Mouse (Mus musculus): ENCODE measurements around the gene Gpr183.
A peak's percentile ranks its signal among the peaks of the same experiment; 100 is the strongest.

The Gpr183 gene

GRCm38 (mm10) chr14:121987691-121988090, 22.7 kb upstream of the Gpr183 start:
- DNase-seq (ENCODE audit: low read depth, low spot score), result no peak

DNA sequence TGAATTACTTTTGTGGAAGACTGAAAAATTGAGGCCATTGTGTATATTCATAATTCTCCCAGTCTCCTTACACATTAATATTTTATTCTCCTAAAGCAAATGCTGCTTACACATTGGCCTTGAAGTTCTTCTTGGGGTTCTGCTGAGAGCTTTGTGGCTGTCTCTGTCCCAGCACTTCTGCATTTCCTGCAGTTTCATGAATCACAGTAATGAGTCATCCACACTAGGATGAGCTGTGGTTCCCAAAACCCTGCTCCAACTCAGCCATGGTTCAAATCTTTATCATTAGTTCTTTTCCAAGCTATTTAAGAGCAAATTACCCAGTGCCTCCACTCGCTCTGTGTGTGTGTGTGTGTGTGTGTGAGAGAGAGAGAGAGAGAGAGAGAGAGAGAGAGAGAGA, 22.3 kb upstream of the Gpr183 start:
- DNase-seq (ENCODE audit: low read depth, low spot score), result no peak

- DNase-seq (ENCODE audit: low read depth, low spot score), result no peak
Measured at GRCm38 (mm10) chr14:121986028-121986427, 21.0 kb upstream of the Gpr183 start.

- DNase-seq (ENCODE audit: low read depth, low spot score), result no peak
Measured at GRCm38 (mm10) chr14:121985477-121985876, 20.5 kb upstream of the Gpr183 start.

- DNase-seq (ENCODE audit: low read depth, low spot score), result no peak
Measured at GRCm38 (mm10) chr14:121983009-121983933, 18.3 kb upstream of the Gpr183 start.

- DNase-seq (ENCODE audit: low read depth, low spot score), result no peak
Measured at GRCm38 (mm10) chr14:121981531-121981930, 16.5 kb upstream of the Gpr183 start.

- no peak for DNase-seq (ENCODE audit: low read depth, low spot score)
Measured at GRCm38 (mm10) chr14:121973114-121973513, 8.1 kb upstream of the Gpr183 start.

DNA sequence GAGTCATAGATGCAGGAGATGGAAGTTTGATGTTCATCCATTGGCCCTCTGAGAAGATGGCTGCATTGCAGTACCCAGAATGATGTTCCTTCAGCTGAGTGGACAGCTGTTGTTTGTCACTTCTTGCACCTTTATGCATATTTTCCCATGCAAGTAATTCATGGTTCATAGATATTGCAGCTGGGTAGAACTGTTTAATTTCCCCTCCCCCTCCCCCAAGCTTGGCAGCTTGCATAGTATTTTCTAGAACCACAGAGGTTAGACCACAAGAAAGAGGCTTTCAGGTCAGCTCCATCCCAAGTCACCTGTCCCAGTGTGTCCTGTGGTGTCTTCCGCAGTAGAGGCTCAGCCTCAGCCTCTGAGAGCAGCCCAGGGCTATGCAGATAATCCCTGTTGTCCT, 5.4 kb upstream of the Gpr183 start:
- no peak for DNase-seq (ENCODE audit: low read depth, low spot score)

DNA sequence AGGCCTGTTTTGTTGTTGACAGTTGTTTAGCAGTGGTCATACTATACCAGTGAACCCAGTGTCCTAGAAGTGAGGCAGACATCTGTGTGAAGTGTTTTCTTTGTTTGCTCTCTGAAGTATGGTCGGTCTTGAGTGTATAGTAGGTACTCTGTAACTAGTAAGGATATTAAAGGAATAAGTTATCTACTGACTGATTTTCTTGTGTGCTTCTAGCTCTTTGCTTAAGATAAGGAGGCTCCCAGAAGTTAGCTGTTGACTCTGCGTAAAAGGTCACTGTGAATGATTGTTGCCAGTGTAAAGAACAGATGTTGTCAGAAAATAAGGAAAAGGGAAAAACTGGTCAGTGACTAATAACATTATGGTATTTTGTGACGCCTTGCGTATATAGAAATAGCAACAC, 2.1 kb upstream of the Gpr183 start:
- DNase-seq (ENCODE audit: low read depth, low spot score), result no peak

GRCm38 (mm10) chr14:121965461-121965860, 466 bp upstream of the Gpr183 start:
- DNase-seq (ENCODE audit: low read depth, low spot score), result no peak

GRCm38 (mm10) chr14:121963942-121964335, 1.1 kb downstream of the Gpr183 start:
- no peak for DNase-seq (ENCODE audit: low read depth, low spot score)

- no peak for DNase-seq (ENCODE audit: low read depth, low spot score)
Measured at GRCm38 (mm10) chr14:121963251-121963941, 1.6 kb downstream of the Gpr183 start.

- no peak for DNase-seq (ENCODE audit: low read depth, low spot score)
Measured at GRCm38 (mm10) chr14:121962128-121962890, 2.7 kb downstream of the Gpr183 start.

- no peak for DNase-seq (ENCODE audit: low read depth, low spot score)
Measured at GRCm38 (mm10) chr14:121961496-121962127, 3.4 kb downstream of the Gpr183 start.

DNA sequence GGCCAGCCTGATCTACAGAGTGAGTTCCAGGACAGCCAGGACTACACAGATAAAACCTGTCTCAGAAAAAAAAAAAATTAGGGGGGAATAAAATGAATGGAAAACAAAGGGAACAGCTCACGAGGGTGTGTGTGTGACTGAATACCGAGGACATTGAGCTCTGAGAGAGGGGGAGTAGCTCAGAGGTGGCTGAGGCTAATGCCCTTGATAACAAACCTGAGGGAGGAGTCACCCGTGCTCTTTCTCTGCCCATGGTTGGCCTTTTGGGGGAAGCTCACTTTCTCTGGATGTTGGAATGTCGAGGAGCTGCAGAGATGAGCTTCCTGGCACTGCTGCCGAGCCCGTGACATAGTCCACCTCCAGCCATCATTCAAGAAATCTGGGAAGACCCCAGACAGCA, 4.0 kb downstream of the Gpr183 start:
- DNase-seq (ENCODE audit: low read depth, low spot score), result peak; percentile 18

GRCm38 (mm10) chr14:121960531-121960930, 4.5 kb downstream of the Gpr183 start:
- no peak for DNase-seq (ENCODE audit: low read depth, low spot score)

GRCm38 (mm10) chr14:121960031-121960430, 5.0 kb downstream of the Gpr183 start:
- DNase-seq (ENCODE audit: low read depth, low spot score), result no peak

DNA sequence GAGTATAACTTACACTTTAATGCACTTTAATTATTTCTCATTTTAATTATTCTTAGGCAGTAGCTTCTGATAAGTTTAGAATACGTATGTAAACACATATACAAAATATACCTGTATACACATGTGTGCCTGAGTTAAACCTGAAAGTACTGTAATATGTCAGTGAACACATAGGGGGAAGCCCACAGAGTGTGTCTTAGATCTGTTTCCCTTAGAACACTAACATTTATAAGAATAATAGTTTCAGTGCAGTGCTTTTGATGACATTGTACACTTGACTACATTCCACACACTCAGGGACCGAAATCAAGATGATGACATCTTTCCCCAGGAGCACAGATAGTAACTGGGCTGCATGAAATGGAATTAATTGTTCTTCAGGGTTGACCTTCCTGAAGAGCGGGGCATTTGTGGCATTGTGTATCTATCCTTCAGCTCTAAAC, 5.4 kb downstream of the Gpr183 start:
- DNase-seq (ENCODE audit: low read depth, low spot score), result no peak

- no peak for DNase-seq (ENCODE audit: low read depth, low spot score)
Measured at GRCm38 (mm10) chr14:121958751-121959537, 6.1 kb downstream of the Gpr183 start.

GRCm38 (mm10) chr14:121958041-121958750, 6.8 kb downstream of the Gpr183 start:
- DNase-seq (ENCODE audit: low read depth, low spot score), result no peak

Data from R1 (cell line).